Comparison of ENCODE assay signal across 17 mouse cellular contexts in genomic region chr4:35403594-35403993, GRCm38 (mm10).
"Had no signal": no experiment of that assay in that cellular context is flagged by ENCODE, and none has a peak within 500 bp of the region (broad histone marks: within the 10 kb centered on the region; RNA-seq: fewer than 3 reads in every experiment).

No protein-coding gene starts in this region.

- H3K9ac ChIP-seq: lung, embryonic 15.5 days; midbrain, embryonic 13.5 days; midbrain, embryonic 15.5 days; neural tube, embryonic 12.5 days; stomach, embryonic 15.5 days had no signal

- H3K27ac ChIP-seq: lung, embryonic 15.5 days; macrophage; midbrain, embryonic 13.5 days; neural tube, embryonic 12.5 days; stomach, embryonic 15.5 days; stomach, postnatal 0 days had no signal

- H3K4me2 ChIP-seq: lung, embryonic 15.5 days; midbrain, embryonic 11.5 days; midbrain, embryonic 13.5 days; midbrain, embryonic 15.5 days; neural tube, embryonic 12.5 days; stomach, embryonic 15.5 days had no signal

- DNase-seq: lung, adult 2 months; lung, postnatal 14 days; lung, postnatal 36 days; right cerebral cortex, postnatal 14 days; thymus, adult 2 months; thymus, postnatal 25 days; thymus, postnatal 4 days had no signal

- H3K4me3 ChIP-seq: lung, embryonic 15.5 days; megakaryocyte, embryonic 14.5 days; midbrain, embryonic 13.5 days; midbrain, embryonic 15.5 days; neural tube, embryonic 12.5 days; stomach, embryonic 15.5 days had no signal

- H3K4me1 ChIP-seq: lung, embryonic 15.5 days; megakaryocyte, embryonic 14.5 days; stomach, embryonic 15.5 days had no signal

- ATAC-seq: lung, postnatal 0 days; midbrain, embryonic 13.5 days had no signal

- H3K9me3 ChIP-seq: lung, embryonic 15.5 days; midbrain, embryonic 13.5 days; midbrain, embryonic 15.5 days; neural tube, embryonic 12.5 days; stomach, embryonic 15.5 days had no signal

- H3K36me3 ChIP-seq: lung, embryonic 15.5 days; midbrain, embryonic 13.5 days; midbrain, embryonic 15.5 days; neural tube, embryonic 12.5 days; stomach, embryonic 15.5 days had no signal

- H3K27me3 ChIP-seq: lung, embryonic 15.5 days; megakaryocyte, embryonic 14.5 days; midbrain, embryonic 13.5 days; midbrain, embryonic 15.5 days; neural tube, embryonic 12.5 days; stomach, embryonic 15.5 days had no signal
